Mouse (Mus musculus) embryo, embryonic 11 days (tissue): ENCODE measurements around the gene Tmem258.
"Not testable (repeated sequence)": the region's sequence is repeated elsewhere in the genome, so short reads cannot be mapped to it uniquely, and the experiment has no call there.

Experiments
- DNase-seq: peaks from one replicate; pipeline ENCODE4 v3.0.0-alpha.2; 2015

The Tmem258 gene

DNA sequence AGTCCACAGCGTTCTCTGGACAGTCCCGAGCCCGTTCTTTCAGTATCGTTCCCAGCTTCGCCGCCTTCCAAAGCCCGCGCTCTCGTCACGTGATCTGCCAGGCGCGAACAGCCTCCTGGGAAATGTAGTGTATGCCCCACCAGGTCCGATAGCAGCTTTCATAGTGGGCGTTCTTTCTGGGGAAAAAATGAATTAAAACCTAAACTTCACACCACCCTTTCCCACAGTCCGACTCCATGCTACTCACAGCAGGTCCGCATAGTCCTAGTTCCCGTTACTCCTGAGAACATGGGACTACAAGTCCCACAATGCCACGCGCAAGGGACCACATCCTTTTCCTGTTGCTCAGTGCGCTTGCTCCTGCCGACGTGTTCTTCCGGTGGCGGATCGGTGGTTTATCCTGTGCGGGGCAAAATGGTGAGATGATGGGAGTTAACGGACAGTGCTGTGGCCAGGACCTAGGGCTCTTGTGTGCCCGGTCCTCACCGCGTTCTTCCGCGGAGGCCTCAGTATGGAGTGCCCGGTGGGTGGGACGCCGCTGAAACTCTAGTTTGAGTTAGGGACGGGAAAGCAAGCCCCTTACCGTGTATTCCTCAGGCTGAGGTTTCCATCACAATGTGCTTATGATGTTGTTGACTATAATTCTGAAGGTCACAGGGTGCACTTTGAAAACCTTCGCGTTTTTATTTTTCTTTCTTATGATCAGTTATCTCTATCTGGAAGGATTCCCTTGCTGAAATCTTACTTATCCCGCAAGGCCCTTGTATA lies at the start of gene Tmem258, which contains the start of gene Fen1:
Tmem258 (plus strand) TSS at position 167 of the 768 bp plus-strand sequence.
Fen1 (minus strand) TSS at position 322 of the 768 bp plus-strand sequence.
- peak; percentile 92 for DNase-seq

DNA sequence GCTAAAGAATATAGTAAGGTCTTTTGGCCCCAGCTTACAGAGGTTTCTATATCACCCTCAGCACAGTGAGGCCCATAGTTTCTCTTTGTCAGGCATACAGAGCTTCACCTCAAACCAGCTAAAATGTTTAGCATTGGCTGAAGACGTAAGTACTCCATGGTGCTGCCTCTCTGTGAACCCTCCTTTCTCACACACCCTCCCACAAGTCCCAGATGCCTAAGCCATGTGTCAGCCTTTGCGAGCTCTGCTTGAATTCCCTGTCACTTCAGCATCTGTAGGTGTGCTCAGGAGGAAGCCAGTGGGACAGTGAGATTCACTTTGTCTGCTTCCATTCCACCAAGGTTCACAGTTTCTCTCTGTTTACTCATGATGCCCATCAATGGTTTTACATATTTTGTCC lies 46.1 kb upstream of the Tmem258 start:
- DNase-seq: no peak

DNA sequence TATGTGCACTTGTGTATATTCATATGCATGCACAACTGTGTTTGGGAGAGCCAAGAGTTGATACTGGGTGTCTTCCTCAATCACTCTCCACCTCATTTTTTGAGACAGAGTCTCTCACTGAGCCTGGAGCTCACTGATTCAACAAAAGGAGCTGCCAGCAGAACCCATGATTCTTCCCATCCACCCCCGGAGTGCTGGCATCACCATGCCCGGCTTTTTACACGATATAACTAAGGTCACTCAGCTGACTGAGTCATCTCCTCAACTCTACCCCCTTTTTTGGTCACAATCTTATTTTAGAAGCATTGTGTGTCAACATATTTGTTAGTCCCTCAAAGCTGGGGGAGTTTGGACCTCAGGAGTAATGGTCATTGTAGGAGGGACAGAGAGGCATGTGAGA lies 39.9 kb upstream of the Tmem258 start:
- no peak for DNase-seq

DNA sequence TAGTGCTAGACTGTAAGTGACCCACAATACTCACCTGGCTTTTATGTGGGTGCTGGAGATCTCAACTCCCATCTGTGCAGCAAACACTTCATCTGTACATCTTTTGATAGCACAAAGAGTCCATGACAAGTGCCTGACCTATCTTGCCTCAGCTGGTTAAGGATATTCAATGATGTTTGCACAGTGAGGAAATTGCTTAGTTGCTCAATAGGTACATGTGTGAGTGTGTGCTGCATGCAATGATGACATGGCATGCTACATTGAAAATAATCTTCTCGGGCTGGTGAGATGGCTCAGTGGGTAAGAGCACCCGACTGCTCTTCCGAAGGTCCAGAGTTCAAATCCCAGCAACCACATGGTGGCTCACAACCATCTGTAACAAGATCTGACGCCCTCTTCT lies 37.9 kb upstream of the Tmem258 start:
- DNase-seq: not testable (repeated sequence)

DNA sequence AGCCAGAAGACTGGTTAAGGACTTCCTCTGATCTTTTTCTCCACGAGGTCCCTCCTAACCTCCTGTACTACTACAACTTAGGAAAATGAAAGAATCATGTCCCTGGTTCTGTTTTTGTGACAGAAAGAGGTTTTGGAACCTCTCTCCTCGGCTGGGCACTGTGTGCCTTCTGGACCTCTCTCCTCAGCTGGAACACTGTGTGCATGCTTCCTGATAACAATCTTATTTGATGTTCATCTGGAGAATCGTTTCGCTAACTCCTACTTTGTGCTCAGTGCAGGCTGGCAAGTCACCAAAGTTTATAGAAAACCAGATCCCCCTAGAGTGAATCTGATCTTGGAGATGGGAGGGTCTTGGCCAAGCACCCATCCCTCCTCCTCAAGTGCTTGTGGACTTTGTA lies 36.7 kb upstream of the Tmem258 start:
- DNase-seq: no peak

DNA sequence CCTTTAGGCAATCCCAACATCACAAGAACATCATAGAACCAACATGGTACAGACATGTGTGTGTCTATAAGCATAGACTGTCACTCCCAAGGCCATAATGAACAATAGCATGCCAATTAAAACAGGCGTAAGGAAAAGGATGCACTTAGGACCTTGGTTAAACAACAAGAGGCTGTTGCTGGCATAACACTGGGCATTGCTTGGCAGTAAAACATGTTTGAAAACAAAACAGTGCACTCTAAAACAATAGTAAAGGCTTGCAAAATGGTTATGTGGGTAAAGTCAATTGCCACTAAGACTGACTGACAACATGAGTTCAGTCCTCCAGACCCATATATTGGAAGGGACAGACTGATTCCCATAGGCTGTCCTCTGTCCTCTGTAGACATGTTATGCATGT lies 35.9 kb upstream of the Tmem258 start:
- DNase-seq: no peak

DNA sequence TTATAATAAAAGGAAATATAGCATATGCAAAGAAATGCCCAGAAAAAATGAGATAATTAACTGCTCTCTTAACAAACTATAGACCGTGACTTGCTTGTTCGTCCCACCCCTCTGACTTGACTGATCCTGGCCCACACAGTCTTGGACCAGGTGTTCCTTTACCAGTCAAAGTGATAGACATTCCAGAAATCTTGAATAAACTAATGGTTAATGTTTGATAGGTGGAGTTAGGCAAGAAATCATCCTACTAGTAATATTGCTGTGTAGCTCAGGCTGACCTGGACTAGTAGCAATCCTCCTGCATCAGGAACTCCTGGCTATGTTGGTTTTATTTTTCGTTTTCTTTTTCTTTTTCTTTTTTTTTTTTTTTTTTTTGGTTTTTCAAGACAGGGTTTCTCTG lies 35.4 kb upstream of the Tmem258 start:
- DNase-seq: no peak

DNA sequence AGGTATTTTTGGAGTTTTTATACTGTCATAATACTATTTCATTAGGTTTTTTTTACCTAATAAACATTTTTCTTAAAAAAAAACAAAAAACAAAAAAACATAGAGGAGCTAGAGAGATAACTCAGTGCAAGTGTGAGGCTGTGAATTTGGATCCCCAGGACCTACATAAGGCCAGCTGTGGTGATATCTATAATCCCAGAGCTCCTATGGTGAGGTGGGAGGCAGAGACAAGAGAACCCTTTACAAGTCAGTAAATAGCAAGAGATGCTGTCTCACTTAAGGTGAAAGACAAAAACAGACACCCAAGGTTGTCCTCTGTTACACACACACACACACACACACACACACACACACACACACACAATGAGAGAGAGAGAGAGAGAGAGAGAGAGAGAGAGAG lies 34.6 kb upstream of the Tmem258 start:
- no peak for DNase-seq

DNA sequence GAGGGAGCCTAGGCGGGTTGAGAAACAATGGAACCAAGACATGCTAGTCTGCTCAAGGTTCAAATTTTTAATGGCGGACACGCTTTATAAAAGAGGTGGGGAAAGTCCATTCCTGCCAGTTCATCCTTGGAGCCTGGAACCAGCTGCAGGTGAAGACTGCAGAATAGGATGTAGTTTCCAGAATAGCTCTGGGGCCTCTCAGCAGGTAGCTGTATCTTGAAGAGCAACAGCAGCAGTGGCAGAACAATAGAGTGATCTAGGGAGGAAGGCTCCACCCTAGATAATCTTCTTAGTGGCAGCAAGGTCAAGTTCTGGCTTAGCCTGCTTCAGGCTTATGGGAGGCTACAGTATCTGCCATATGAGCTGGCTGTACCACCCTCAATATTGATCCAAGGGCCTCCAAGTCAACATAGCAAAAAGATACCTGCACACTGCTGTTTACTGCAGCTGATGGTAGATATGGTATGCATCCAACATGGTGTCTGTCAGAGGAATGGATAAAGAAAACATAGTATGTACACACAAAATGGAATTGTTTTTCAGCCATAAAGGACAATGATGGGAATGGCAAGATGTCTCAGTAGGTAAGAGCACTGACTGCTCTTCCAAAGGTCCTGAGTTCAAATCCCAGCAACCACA lies 34.0 kb upstream of the Tmem258 start:
- DNase-seq: not testable (repeated sequence)

DNA sequence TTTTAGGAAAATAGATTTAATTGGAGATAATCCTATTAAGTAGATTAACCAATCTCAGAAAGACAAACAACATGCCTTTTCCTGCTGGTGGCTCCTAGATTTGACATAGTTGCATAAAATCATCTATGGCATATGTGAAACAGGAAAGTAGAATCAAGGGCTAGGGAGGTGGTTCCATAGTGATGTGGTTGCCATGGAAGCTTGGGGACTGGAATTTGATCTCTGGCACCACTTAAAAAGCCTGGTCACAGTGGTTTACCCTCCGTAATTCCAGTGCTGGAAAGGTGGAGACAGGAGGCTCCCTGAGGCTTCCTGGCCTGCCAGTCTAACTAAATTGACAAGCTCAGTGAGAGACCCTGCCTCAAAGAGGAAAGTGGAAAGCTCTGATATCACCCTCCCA lies 33.3 kb upstream of the Tmem258 start:
- no peak for DNase-seq

DNA sequence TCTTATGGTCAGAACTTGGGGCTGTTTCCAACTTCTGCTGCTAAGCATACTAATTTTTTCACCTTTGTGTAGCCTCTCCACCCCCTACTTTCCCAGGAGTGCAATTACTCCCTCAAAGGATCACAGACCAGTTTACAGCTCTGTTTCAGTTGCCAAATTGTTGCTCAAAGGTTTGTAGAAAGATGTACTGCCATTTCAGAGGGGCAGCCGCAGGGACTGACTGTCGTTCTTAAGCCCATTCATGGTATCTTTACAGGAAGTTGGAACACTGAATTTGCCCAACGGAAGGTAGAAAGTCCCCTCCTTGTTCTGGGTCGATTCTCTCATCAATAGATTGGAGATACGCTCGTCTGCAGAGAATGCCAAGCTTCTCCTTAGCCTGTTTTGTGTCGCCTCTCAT lies 32.5 kb upstream of the Tmem258 start:
- DNase-seq: no peak

DNA sequence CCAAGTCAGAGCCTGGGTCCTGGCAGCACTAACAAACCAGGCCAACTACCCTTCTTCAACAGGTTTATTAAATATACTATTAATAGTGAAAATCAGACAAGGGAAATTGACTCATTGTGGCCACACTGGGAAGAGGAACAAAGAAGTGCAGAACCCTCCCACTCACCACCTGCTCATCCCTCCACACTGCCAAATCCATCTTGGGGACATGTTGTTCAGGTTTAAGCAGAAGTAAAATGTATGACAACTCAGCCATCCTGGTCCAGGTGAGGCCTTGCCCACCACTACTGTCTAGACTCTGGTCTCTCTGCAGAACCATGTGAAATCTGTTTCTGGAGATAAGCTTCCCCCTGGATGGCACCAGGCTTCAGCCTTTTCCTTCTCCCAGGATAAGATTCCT lies 32.0 kb upstream of the Tmem258 start:
- DNase-seq: no peak

DNA sequence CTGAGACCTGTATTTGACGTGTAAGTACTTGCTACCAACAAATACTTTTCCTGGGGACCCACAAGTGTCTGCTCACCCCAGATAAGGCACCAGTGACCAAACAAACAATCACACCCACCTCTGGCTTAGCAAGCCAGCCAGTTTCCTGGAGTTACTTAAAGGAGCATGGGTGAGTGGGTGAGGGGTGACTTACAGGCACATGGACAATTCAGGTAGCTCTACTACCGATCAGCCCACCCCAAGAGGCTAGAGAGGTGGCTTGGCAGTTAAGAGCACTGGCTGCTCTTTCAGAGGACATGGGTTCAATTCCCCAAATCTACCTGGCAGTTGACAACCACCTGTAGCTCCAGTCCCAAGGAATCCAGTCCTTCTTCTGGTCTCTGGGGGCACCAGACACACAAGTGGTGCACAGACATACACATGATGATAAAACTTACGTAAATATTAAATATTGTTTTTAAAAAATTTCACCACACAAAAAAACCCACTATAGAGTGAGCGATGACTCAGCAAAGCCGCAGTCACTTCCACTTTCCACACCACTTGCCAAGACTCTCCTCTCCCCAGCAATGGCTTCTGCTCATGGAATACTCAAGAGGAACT lies 30.6 kb upstream of the Tmem258 start:
- DNase-seq: no peak

DNA sequence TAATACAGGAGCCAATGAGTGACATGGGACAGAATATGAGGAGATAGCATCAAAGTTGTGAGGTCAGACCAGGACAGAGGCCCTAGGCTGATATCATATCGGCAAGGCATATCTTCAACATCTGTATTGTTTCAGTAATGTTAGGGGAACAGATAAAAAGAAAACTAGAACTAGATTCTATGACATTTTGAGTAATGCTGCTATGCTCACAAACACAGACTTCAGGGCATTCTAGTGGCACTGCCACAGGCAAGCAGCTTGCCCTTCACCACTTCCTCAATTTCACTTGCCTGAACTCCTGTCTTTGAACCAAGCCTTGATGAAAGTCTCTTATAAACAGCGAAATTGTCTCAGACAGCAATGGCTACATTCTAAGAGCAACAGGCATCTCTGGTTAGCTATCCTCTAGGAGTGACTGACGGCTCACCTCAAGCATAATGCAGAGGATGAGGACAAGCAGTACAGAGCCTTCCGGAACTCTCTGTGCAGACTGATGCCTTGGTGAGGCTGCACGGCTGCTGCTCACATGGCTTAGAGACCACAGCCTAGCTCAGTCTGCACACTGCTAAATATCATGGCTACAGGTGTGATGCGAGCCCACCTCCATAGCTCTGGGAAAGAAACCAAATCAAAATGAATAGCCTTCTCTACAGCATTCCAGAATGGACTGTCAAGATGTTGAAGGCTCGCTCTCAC lies 29.8 kb upstream of the Tmem258 start:
- no peak for DNase-seq

DNA sequence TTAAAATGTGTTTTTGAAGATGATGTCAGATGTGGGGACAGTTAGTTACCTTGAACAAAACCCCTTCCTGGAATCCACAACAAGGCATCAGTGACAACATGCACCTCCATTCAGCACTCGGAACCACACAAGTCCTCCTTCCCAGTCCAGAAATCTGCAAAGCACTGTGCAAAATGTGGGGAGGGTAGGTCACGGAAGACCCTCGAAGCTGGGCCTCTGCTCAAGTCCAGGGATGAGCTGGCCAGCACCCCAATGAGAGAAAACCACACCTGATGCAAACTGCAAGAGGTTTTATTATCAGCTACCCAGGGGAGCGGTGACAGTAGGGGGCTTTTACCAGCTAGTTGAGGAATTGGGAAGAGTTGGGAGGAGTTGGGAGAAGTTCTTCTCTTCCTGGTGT lies 28.9 kb upstream of the Tmem258 start:
- DNase-seq: no peak

DNA sequence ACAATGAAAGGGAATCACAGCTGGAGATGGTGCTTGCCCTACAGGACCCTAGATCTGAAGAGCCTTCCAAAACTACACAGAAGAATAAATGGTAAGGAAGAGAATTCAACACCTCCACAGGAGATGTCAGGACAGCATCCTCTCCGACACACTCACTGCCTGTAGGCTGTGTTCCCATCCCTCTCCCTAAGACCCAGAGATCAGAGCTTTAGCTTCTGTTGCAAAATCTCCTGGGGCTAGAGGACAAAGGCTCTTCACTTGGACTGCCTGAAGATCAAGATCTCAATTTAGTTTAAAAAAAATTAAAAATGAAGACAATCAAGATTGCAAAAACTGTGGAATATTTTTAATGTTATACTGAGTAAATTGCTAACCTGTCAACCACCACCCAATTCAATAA lies 27.3 kb upstream of the Tmem258 start:
- no peak for DNase-seq

DNA sequence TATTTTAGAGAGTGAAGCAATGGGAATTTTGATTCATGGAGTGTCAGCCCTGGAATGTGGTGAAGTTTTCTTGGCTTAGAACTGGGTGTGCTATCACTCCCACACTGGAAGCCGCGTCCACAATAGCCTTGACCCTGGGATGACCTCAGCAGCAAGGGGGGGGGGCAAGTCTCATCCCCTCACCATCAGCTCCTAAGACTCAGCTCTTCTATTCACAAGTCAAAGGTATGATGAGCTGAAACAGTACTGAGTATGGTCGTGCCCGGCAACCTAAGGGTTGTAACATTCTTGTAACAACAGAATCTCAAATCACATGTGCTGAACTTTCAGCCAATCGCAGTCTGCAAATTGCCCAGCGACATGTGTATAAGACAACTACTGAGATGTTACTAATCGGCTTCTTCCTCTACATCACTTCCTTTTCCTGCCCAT lies 26.9 kb upstream of the Tmem258 start:
- no peak for DNase-seq

DNA sequence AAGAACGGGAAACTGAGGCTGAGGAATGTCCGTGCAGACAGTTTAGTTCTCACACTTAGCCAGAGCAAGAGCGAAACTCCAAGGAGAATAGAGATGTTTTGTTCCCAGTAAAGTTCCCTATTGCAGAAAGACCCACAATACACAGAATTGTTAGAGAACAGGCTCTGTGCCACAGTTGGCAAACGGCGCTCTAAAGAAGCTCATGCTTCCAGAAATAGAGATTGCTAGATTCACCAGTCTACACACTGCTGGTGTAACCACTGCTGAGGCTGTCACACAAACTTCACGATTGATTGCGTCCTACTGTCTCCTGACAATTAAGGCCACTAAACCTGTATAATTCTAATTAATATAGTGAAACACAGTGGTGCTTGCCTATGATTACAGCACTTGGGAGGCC lies 22.6 kb upstream of the Tmem258 start:
- no peak for DNase-seq

DNA sequence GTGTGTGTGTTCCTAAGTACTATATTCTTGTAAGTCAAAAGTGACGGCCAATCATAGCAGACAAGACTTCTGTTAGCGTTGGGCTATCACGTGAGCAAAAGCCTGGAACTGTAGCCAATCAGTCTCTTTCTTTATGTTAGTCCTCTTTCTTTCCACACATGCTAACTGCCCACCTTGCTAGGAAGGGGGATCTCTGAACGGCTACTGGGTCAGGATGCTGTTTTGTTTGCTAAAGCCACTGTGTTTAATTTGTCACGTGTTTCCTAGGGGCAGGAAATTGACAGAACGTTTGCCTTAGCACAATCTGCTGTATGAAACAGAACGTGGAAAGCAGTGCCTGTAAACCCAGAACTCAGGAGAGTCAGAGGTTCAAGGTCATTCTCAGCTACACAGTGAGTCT lies 21.7 kb upstream of the Tmem258 start:
- DNase-seq: peak; percentile 16

DNA sequence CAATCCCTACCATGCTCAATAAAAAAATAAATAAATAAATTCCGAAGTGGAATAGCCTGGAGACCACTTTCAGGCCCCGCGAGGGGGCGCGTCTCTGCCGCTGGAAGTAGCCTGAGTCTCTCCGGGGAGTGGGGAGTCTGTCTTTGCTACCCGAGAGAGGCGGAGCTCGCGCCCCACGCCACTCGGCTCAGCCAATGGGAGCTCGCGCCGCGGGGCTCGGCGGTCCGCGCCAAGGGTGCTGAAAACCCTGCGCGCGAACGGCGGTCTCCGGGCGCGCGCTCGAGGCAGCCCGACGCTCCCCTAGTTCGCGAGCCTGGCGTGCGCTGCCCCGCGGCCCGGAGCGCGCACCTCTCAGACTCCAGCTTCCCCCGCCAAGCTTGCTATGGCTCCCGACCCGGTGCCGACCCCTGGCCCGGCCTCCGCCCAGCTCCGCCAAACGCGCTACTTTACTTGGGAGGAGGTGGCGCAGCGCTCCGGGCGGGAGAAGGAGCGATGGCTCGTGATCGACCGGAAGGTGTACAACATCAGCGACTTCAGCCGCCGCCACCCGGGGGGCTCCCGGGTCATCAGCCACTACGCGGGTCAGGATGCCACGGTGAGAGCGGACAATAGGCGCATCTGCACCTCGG lies 21.0 kb upstream of the Tmem258 start, which contains the start of gene Fads1:
Fads1 (plus strand) TSS at position 219 of the 629 bp plus-strand sequence.
- DNase-seq: peak; percentile 98

DNA sequence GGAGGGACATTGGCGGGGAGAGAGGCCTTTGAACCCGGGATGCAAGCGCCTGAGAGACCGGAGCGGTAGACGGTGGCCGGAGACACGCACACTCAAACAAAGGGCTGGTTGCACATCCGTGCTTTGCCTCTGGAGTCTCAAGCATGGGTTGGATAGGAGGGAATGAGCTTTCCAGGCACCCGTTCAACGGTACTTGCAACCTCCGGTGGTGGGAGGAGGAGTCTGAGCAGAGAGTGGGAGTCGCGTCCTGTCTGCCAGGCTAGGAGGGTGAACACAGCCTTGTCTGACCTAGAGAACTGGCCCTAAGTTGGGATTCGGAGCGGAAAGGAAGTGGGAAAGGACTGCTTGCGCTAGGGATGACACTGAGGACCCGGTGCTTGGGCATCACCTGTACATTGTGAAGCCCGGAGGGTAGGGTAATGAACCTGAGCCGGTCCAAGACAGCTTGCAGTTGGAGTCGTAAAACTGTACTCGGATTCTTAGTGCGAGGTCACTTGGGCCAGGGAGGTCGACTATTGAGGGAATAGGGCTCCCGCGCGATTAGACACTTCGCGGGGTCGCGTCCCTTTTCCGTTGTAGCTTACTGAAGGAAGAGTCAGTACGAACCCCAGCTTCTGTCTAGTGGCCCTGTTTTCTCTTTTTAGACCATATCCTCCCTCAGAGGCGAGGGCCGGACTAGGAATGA lies 20.4 kb upstream of the Tmem258 start:
- DNase-seq: peak; percentile 82

DNA sequence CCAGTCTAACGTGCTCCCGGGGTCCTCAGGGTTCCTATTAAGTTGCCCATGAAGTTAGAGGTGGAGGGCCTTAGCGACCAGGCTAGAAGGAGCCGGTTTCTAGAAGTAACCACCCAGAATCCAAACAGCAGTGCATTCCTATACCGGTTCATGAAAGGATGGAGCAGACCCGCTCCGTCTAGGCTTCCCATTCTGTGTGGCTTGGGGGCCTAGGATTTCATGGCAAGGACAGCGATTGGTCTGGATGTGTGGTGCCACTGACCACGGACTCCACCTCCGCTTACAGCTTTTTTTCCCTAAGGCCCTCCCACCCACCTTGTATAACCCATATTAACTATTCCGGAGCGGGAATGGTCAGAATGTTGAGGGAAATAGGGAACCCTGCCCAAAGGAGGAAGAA lies 19.7 kb upstream of the Tmem258 start:
- peak; percentile 67 for DNase-seq
